Mouse (Mus musculus) kidney, adult 2 months (tissue): ENCODE data around the gene Gm17428. TPM values are rescaled to one million over a fixed set of nuclear protein-coding genes. Genes with fewer than 3 reads are reported as not detected.

Source experiments
- DNase-seq: peaks from one replicate; pipeline ENCODE4 v3.0.0; 2021
- H3K27ac ChIP-seq: fragments of 200-500 bp; 2 replicates; pipeline ENCODE4 v1.5.1; 2012; ENCODE audit warnings: low read depth, low read length, control low read depth, inconsistent platforms; ENCODE audit not compliant: insufficient read depth
- H3K27me3 ChIP-seq: fragments of 200-500 bp; replicated peaks from 2 replicates; pipeline ENCODE4 v1.6.1; 2012; ENCODE audit warnings: mild to moderate bottlenecking, moderate library complexity, low read length, inconsistent platforms; ENCODE audit not compliant: control insufficient read depth, insufficient read depth
- H3K36me3 ChIP-seq: fragments of 200-500 bp; 2 replicates; pipeline ENCODE4 v1.6.1; 2012; ENCODE audit warnings: mild to moderate bottlenecking, moderate library complexity, low read length, inconsistent platforms; ENCODE audit not compliant: control insufficient read depth, insufficient read depth
- H3K4me1 ChIP-seq: fragments of 200-500 bp; 2 replicates; pipeline ENCODE4 v1.6.1; 2011; ENCODE audit warnings: low read length; ENCODE audit not compliant: control insufficient read depth, insufficient read depth
- H3K4me3 ChIP-seq: fragments of 200-500 bp; 2 replicates; pipeline ENCODE4 v1.5.1; 2011; ENCODE audit warnings: mild to moderate bottlenecking, low read depth, low read length, control low read depth; ENCODE audit not compliant: insufficient read depth
- CTCF ChIP-seq: fragments of 200-500 bp; conservative IDR thresholded peaks from 2 replicates; pipeline ENCODE4 v1.5.1; 2011; ENCODE audit warnings: low read depth, mild to moderate bottlenecking, control low read depth, low read length, moderate library complexity, mixed read lengths; ENCODE audit not compliant: insufficient read depth, insufficient read length
- POLR2A ChIP-seq: fragments of 200-500 bp; IDR thresholded peaks from one replicate; pipeline ENCODE4 v1.6.1; 2011; ENCODE audit warnings: low read depth, low read length, control low read depth
- WGBS: fragments of 180-500 bp; shearing (Covaris S2); methylation state at CpG from one replicate; pipeline ENCODE4 v1.1.7; 2018; 5-methylcytosine and 5-hydroxymethylcytosine counted together
- polyA plus RNA-seq: library from polyadenylated mRNA; depleted of rRNA; stranded (reverse); fragments of >200 nt; gene quantifications from 2 replicates; pipeline ENCODE4 v1.2.3, GENCODE M21; 2012; rRNA removed

The Gm17428 gene
- polyA plus RNA-seq, 1 experiment, result not detected

DNA sequence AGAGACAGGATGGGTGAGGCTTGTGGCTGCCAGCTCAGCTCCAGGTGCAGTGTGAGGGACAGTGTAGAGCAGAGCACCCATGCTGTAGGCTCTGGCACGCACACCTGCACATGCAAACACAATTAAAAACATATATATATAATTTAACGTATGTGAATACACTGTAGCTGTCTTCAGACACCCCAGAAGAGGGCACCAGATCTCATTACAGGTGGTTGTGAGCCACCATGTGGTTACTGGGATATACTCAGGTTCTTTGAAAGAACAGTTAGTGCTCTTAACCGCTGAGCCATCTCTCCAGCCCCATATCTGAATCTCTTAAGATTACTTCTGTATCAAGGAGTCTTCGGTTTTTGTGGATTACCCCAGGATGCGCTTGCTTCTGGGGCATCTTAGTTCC is 48.8 kb downstream of the Gm17428 start:
- Histone ChIP-seq H3K4me3 (no peak overlapping the region), H3K27me3 (no peaks in the 10 kb centered on the region), H3K4me1 (no peaks in the 10 kb centered on the region), H3K36me3 (peaks cover 8% of the 10 kb centered on the region), H3K27ac (no peak overlapping the region)
- TF ChIP-seq POLR2A (no peak), CTCF (no peak)
- DNase-seq, result no peak
- 84% methylated on average over 5 of the region's 5 CpGs for WGBS

Other genes with a start within 250 kb of the Gm17428 start
- 333 and 352 TPM in 2 replicates for gene Slc7a8, start 195.0 kb upstream of the Gm17428 start, polyA plus RNA-seq
- gene Rnf212b, start 162.8 kb upstream of the Gm17428 start, polyA plus RNA-seq, result 7.4 and 7.6 TPM in 2 replicates
- gene Homez, start 106.0 kb upstream of the Gm17428 start, polyA plus RNA-seq, result 9.2 and 9.6 TPM in 2 replicates
- gene Ppp1r3e, start 99.4 kb upstream of the Gm17428 start, polyA plus RNA-seq, result 21.0 and 23.5 TPM in 2 replicates
- gene Bcl2l2, start 93.6 kb upstream of the Gm17428 start, polyA plus RNA-seq, result 47.1 and 59.0 TPM in 2 replicates
- gene Gm20521, start 93.5 kb upstream of the Gm17428 start, polyA plus RNA-seq, result not detected in 2 replicates
- 111 and 114 TPM in 2 replicates for gene Pabpn1, start 84.4 kb upstream of the Gm17428 start, polyA plus RNA-seq
- gene Slc22a17, start 63.8 kb upstream of the Gm17428 start, polyA plus RNA-seq, result 63.9 and 85.8 TPM in 2 replicates
- gene Efs, start 50.8 kb upstream of the Gm17428 start, polyA plus RNA-seq, result 1.8 and 2.8 TPM in 2 replicates
- not detected in 2 replicates for gene Il25, start 44.2 kb upstream of the Gm17428 start, polyA plus RNA-seq
- gene Cmtm5, start 40.7 kb upstream of the Gm17428 start, polyA plus RNA-seq, result 0.59 and 0.79 TPM in 2 replicates
- gene Myh6, start 10.0 kb upstream of the Gm17428 start, polyA plus RNA-seq, result 0.75 and 1.5 TPM in 2 replicates
- gene Myh7, start 17.7 kb downstream of the Gm17428 start, polyA plus RNA-seq, result 0.05 and 5.2 TPM in 2 replicates
- 15.0 and 15.5 TPM in 2 replicates for gene Ngdn, start 38.5 kb downstream of the Gm17428 start, polyA plus RNA-seq
- 2.1 TPM in 2 replicates for gene Zfhx2, start 115.4 kb downstream of the Gm17428 start, polyA plus RNA-seq
- 12.1 and 13.8 TPM in 2 replicates for gene Thtpa, start 117.9 kb downstream of the Gm17428 start, polyA plus RNA-seq
- 28.2 and 29.6 TPM in 2 replicates for gene Ap1g2, start 129.7 kb downstream of the Gm17428 start, polyA plus RNA-seq
- 0.19 and 0.25 TPM in 2 replicates for gene Jph4, start 140.0 kb downstream of the Gm17428 start, polyA plus RNA-seq
- gene Dhrs2, start 245.1 kb downstream of the Gm17428 start, polyA plus RNA-seq, result not detected in 2 replicates